Mouse (Mus musculus): ENCODE measurements at regions not wholly inside any gene's neighbourhood (a gene's known extent, or its start where the extent isn't known, plus 50 kb on each side); places are given as distances from the start of the nearest gene placed in this dataset.
A peak's percentile ranks its signal among the peaks of the same experiment; 100 is the strongest.

DNA sequence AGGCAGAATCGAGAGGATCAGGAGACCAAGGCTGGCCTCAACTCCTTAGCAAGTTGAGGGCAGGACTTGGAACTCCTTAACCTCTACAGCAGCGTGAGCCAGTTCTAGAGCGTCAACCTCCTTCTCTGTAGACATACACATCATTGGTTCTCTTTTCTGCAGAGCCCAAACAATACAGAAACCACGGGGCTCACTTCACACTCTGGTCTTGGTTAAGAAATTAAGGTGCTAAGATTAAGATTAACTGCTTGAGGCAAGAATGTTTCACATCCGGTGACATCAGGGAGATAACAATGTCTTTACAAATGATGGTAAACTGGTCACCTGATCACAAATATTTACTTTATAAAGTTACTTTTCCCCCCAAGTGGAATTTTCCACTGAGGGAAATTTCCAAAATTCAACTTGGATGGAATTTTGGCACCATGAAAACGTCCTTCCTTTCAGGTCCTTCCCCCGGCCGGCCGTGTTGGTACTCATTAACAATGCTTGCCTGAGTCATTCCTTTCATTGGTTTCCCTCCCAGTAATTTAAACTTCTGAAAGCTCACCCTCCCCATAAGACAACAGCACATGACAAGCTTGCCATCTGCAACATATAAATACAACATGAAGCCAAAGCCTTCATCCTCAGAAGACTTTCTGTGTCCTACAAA lies 77.3 kb upstream of the Kdm7a start:
- peak; percentile 46 for DNase-seq

DNA sequence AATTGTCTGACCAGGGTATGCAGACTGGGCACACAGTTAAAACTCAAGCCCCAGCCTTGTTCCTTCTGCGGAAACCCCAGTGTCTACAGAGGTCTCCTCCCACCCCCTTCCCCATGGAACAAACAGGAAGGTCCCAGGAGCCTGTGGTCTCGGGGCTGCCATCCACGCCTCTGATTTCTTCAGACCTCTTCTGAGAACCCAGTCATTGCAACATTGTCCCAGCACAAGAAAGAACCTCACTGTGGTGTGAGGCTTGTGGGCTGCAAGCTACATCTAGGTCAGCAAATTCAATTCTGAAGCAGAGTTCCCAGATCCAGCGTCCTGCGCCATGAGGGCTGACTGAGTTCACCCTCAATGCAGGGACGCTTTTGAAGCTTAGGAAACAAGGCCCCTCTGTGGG lies 71.7 kb upstream of the Kdm7a start:
- DNase-seq, result no peak

DNA sequence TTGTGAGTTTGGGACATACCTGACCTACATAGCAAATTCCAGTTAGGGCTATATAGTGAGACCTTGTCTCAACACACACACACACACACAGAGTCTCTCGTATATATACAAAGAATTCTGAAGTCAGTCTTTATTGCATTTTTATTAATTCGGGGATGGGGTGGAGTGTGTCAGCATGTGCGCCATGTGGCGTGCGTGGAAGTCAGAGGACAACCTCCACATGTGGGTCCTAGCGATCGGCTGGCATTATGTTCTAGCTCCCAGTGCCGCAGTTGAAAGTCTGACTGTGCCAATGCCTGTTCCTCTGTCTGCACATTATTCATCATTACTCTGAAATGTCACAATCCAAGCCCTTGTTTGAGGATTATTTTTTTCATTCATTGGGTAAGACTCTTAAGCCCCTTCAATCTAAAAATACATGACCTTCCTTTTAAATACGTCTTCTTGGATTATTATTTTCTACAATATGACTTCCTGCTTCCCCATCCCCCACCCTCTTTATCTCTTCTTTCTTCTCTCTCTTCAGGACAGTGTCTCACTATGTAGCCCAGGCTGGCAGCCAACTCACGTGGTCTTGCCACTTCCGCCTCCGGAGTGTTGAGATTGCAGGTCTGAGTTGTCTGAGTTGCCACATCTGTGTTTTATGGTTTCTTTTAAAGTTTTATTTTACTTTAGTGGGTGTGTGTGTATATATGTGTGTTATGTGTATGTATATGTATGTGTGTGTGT lies 68.3 kb upstream of the Kdm7a start:
- DNase-seq, result no peak

DNA sequence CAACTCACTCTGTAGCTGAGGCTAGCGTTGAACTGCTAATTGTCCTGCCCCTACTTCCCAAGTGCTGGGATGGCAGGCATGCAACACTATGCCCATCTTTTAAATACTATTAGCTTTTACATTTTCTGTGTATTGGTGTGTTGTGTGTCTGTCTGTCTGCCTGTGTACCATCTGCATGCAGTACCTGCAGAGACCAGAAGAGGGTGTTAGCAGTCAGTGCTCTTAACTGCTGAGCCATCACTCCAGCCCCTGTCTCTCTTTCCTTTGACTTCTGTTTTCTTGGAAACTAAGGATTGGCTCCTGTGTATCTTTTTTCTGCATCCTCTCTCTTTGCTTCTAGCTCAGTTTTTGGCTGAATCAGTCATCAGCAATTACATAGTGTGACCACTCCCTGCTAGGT lies 66.8 kb upstream of the Kdm7a start:
- no peak for DNase-seq

DNA sequence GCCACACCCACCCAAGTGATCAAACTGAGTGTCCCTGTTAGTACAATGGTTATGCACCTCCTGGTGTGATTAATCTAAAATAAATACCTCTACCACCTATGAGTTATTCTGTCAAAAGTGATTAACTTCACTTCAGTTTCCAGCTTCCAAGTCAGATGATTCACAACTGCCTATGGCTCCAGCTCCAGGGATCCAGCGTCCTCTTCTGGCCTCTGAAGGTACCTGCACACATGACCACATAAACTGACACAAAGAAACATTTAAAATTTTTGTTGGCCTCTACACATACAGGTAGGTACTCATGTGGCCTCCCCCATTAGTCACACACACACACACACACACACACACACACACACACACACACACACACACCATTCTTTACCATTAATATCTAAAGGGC lies 63.9 kb upstream of the Kdm7a start:
- DNase-seq, result no peak

DNA sequence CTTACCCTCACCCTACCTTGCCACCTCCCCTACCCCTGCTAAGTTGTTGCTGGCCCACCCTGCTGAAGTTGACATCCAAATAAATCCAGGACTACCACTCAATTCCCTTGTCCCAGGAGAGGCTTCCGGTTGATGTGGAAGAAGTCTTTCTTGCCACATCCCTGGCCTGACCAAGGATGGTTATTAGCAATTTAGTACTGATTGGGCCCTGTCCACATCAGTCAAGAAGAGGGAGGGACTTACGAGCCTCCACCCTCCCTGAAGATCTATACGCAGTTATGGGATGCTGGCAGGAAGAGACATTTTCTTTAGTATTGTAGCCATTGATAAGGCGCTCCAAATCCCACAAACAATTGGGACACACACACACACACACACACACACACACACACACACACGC lies 63.1 kb upstream of the Kdm7a start:
- no peak for DNase-seq

DNA sequence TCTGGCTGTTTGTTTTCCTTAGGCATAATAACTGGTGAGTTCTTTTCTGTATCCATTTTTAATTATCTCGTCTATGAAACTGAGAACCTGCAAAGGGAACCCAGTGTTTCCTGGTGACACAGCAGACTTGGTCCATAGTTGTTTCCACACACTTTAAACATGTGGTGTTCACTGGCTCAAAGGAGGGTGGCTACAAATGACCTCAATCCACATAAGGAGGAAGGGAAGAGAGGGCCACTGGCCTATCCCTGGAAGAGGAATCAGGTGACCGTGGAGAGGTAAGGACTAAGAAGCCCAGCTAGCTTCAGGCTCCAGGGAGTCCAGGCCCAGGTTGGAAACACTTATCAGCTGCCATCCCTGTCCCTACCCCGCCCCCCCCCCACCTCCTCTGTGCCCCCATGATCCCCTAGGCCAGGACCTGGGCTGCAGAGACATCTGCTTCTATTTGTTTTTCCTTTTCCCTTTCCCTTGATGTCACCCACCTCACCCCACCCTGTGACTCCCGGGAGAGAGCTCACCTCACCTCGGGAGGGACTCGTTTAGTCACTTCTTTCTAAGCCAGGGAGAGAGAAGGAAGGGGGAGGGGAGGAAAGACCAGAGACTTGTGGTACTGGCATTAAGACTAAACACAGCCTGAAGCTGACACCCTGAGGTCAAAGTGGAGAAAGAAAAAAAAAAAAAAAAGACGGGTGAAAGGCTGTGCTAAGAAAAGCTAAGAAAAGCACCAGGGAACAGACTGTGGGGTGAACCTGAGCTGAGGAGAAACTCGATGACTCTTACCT lies 62.2 kb upstream of the Kdm7a start:
- DNase-seq, result no peak

DNA sequence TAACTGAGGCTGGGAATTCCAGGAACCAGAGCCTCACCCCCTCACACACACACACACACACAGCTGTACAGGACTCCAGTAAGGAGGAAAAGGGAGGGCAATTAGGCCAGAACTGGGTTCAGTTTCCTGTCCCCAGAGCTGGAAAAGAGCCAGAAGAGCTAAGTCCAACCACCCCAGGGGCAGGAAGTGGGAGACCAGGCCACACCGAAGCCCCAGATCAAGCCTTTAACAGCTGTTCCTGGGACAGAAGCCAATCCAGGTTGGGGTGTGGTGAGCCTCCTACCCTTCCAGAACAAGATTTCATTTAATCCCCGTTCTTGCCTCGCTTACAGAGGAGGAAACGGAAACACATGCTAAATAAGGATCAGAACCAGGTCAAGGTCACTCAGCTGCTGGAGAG lies 58.1 kb upstream of the Kdm7a start:
- peak; percentile 75 for DNase-seq

DNA sequence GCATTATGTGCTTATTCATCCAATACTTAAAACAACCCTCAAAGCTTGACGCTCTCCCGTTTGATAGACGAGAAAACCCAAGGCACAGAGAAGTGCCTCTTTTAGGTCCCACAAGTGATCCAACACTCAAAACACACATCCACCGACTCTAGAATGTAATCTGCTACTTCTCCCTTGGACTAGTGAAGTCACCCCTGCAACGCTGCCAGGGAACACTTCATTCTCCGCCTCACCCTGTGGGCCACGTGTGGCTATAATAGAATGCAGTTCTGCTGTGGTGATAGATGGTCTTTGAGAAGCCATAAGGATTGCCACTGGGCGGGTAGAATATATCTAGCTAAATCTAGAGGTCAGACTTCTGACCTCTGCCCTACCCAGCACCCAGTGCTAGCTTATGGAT lies 57.0 kb upstream of the Kdm7a start:
- DNase-seq, result no peak

DNA sequence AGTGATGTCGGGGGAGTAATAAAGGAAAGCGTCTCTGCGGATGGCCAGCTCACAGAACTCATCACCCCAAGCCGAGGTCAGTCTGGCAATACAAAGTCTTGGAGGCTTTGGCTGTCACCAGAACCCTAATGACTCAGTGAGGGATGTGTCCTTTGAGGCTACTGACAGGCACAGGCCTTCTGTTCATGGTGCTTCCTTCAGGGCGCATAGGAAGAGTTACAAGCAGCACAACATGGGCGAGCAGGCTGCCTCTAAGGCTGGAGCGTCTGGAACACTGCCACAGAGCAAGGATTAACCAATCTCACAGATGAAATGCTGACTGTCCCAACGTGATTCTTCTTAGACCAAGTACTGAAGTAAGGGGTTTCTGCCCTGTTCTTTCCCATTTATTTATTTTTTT lies 55.4 kb upstream of the Kdm7a start:
- DNase-seq, result no peak

DNA sequence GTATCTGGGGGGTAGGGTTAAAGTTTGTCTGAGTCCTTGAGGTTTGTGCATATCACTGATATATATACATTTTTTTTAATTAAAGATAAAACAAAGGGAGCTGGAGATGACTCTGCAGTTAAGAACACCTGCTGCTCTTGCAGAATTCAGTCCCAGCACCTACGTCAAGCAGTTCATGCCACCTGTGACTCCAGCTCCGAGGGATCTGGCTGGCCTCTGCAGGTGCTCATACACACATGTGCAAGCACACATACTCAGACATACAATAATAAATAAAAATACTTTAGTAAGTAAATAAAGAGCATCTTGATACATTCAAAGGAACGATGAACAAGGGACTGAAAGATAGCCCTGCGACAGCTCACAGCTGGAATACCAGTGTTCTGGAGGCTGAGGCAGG lies 53.9 kb upstream of the Kdm7a start:
- no peak for DNase-seq

DNA sequence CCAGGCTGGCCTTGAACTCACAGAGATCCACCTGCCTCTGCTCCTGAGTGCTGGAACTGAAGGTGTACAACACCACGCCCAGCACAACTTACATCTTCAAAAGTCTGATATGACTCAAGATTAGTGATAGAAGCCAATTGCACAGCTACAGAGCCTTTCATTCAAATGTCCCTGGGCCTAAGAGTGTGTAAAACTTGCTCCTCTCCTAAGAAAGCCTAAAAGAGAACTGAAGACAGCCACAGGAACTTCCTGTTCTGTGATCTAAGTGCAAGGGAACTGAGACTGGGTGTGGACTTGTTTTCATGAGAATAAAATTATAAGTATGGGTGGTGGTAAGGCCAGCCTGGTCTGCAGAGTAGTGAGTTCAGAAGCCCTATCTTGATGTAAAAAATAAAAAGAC lies 52.5 kb upstream of the Kdm7a start:
- DNase-seq, result no peak

DNA sequence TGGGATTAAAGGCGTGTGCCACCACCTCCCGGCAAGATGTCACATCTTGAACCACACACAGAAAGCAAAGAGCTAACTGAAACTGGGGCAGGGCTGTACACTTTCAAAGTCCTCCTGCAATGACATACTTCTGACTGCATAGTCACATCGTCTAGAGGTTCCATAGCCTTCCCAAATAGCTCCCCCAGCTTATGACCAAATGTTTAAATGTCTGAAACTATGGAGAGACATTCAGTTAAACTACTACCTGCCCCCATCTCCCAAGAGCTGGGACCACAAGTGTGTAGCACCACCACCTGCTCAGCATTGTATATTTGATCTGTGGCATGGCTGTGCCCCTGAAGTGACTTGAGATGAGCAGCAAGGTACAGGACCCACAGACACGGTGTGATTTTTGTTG lies 52.1 kb upstream of the Kdm7a start:
- DNase-seq, result no peak

DNA sequence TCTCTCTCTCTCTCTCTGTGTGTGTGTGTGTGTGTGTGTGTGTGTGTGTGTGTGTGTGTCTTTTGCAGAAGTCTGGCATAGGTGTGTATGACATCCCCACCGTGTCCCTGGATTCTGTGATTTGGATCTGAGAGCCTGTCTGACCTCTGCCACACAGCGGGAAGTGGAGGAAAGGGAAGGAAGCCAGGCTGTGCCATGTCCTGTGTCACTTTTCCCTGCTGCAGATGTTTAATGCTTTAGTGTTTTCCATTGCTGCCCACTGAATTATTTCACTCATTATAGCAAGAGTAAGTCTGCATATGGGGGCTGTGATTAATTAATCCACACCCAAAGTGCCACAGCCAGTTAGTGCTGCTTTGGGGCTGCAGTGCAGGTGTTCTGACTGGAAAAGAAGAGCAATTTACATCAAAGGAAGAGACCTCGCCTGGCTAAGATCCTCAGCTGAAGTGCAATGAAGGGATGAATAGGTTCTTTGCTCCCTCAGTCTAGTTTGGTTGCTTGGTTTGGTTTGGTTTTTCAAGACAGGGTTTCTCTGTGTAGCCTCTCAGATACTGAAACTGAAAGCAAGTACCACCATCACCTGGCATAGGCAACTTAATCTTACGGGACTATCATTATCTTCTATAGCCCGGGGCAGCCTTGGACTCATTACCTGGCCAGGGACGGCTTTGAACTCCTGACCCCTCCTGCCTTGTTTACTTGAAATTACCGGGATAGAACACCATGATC lies 51.2 kb upstream of the Kdm7a start:
- no peak for DNase-seq

DNA sequence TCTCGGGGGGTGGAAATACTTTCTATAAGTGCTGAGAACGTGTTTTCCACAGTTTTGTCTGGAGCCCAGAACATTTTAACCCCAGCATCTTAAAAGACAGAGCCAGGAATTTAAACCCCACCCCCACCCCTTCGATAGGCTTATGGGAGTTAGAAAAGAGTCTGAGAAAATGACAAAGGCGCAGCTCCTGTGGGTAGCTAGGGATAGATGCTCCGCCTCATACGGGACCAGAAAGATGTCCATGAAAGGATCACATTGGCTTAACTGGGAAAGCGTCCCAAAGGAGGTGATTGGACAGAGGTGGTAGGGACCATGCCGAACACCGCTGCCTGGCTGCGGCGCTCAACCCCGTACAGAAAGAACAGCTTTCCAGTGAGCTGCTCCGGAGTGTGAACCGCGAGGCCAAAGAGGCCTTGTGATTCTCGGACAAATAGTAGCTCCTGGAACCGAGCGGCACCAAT lies 50.6 kb upstream of the Kdm7a start:
- DNase-seq, result peak; percentile 46

DNA sequence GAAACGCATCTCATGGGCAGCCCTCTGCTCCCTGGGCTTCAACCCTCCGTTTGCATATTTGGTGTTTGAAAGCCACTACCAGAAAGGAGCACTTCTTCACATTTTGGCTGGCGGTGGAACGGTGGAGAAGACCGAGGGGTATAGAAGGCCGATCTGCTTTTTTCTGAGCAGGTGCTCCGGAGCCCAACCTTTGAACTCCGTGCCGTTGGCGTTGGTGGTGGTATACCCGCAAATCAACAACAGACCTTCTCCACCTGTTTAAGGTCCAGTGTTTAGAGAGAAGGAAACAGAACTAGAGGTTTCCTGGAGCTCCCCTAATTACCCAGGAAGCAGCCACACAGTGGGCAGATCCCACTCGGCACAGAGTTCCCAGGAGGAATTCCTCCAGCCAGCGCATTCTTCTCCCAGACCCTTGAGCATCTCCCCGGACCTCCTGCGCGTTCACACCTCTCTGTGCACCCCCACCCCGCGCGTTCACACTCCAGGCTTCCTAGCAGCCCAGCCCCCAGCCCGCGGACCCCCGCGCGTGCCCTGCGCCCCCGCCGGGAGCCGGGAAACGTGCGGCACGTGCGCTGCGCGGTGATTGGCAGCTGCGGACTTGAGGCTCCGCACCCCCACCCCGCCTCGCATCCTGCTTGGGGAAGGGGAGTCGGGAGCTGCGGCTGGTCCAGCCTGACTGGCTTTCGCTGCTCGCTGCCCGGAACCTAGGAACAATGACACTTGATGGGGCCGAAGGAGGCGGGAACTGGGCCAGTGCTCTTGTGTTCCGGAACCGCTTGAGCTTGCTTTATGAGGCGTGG lies 49.9 kb upstream of the Kdm7a start:
- peak; percentile 74 for DNase-seq

Measured in kidney, postnatal 10 days (tissue).